Mouse (Mus musculus): ENCODE data around the gene Lpar2. TPM values are rescaled to one million over a fixed set of nuclear protein-coding genes. Genes with fewer than 3 reads are reported as not detected.

The Lpar2 gene
- polyA plus RNA-seq, 1 experiment, result 1.0 TPM

- H3K27ac ChIP-seq (ENCODE audit: insufficient read depth, low read depth, low read length), result no peak overlapping the region
- H3K4me1 ChIP-seq (ENCODE audit: control insufficient read depth, insufficient read depth, low read length), result peaks cover 3% of the 10 kb centered on the region; the same call in 1 of the 2 replicates
- H3K4me3 ChIP-seq (ENCODE audit: insufficient read depth, low read length), result no peak overlapping the region
- no peak for TF ChIP-seq POLR2A (IDR thresholded peaks at IDR 0.05; ENCODE audit: borderline replicate concordance, low read depth, low read length)
- no peak for TF ChIP-seq CTCF (IDR thresholded peaks at IDR 0.05; ENCODE audit: low read depth, low read length)
Observed at GRCm38 (mm10) chr8:69860807-69861206, 38.6 kb downstream of the Lpar2 start.

GRCm38 (mm10) chr8:69861251-69861650, 39.0 kb downstream of the Lpar2 start:
- no peak overlapping the region for H3K27ac ChIP-seq (ENCODE audit: insufficient read depth, low read depth, low read length)
- H3K4me3 ChIP-seq (ENCODE audit: insufficient read depth, low read length), result no peak overlapping the region
- TF ChIP-seq CTCF (IDR thresholded peaks at IDR 0.05; ENCODE audit: low read depth, low read length) (no peak), POLR2A (IDR thresholded peaks at IDR 0.05; ENCODE audit: borderline replicate concordance, low read depth, low read length) (no peak)
- peaks cover 3% of the 10 kb centered on the region; the same call in 1 of the 2 replicates for H3K4me1 ChIP-seq (ENCODE audit: control insufficient read depth, insufficient read depth, low read length)

- H3K4me3 ChIP-seq (ENCODE audit: insufficient read depth, low read length), result no peak overlapping the region
- TF ChIP-seq POLR2A (IDR thresholded peaks at IDR 0.05; ENCODE audit: borderline replicate concordance, low read depth, low read length) (no peak), CTCF (IDR thresholded peaks at IDR 0.05; ENCODE audit: low read depth, low read length) (no peak)
- H3K4me1 ChIP-seq (ENCODE audit: control insufficient read depth, insufficient read depth, low read length), result peaks cover 3% of the 10 kb centered on the region; the same call in 1 of the 2 replicates
- H3K27ac ChIP-seq (ENCODE audit: insufficient read depth, low read depth, low read length), result no peak overlapping the region
Observed at GRCm38 (mm10) chr8:69863387-69864020, 41.3 kb downstream of the Lpar2 start.

- H3K4me1 ChIP-seq (ENCODE audit: control insufficient read depth, insufficient read depth, low read length), result peaks cover 3% of the 10 kb centered on the region; the same call in 1 of the 2 replicates
- TF ChIP-seq POLR2A (IDR thresholded peaks at IDR 0.05; ENCODE audit: borderline replicate concordance, low read depth, low read length) (no peak), CTCF (IDR thresholded peaks at IDR 0.05; ENCODE audit: low read depth, low read length) (no peak)
- no peak overlapping the region for H3K4me3 ChIP-seq (ENCODE audit: insufficient read depth, low read length)
- H3K27ac ChIP-seq (ENCODE audit: insufficient read depth, low read depth, low read length), result no peak overlapping the region
Observed at GRCm38 (mm10) chr8:69864180-69864579, 42.0 kb downstream of the Lpar2 start.

- Histone ChIP-seq H3K4me1 (ENCODE audit: control insufficient read depth, insufficient read depth, low read length) (no peaks in the 10 kb centered on the region), H3K27ac (ENCODE audit: insufficient read depth, low read depth, low read length) (no peak overlapping the region), H3K4me3 (ENCODE audit: insufficient read depth, low read length) (no peak overlapping the region)
- no peak for TF ChIP-seq POLR2A (IDR thresholded peaks at IDR 0.05; ENCODE audit: borderline replicate concordance, low read depth, low read length)
- no peak for TF ChIP-seq CTCF (IDR thresholded peaks at IDR 0.05; ENCODE audit: low read depth, low read length)
Observed at GRCm38 (mm10) chr8:69867696-69868326, 45.6 kb downstream of the Lpar2 start.

- TF ChIP-seq POLR2A (IDR thresholded peaks at IDR 0.05; ENCODE audit: borderline replicate concordance, low read depth, low read length), result no peak
- TF ChIP-seq CTCF (IDR thresholded peaks at IDR 0.05; ENCODE audit: low read depth, low read length), result no peak
- Histone ChIP-seq H3K4me1 (ENCODE audit: control insufficient read depth, insufficient read depth, low read length) (no peaks in the 10 kb centered on the region), H3K27ac (ENCODE audit: insufficient read depth, low read depth, low read length) (no peak overlapping the region), H3K4me3 (ENCODE audit: insufficient read depth, low read length) (no peak overlapping the region)
Observed at GRCm38 (mm10) chr8:69870003-69870765, 48.0 kb downstream of the Lpar2 start.

GRCm38 (mm10) chr8:69870907-69871306, 48.7 kb downstream of the Lpar2 start:
- H3K4me3 ChIP-seq (ENCODE audit: insufficient read depth, low read length), result no peak overlapping the region
- H3K27ac ChIP-seq (ENCODE audit: insufficient read depth, low read depth, low read length), result no peak overlapping the region
- H3K4me1 ChIP-seq (ENCODE audit: control insufficient read depth, insufficient read depth, low read length), result no peaks in the 10 kb centered on the region
- TF ChIP-seq CTCF (IDR thresholded peaks at IDR 0.05; ENCODE audit: low read depth, low read length), result no peak
- no peak for TF ChIP-seq POLR2A (IDR thresholded peaks at IDR 0.05; ENCODE audit: borderline replicate concordance, low read depth, low read length)

GRCm38 (mm10) chr8:69874155-69874554, 51.9 kb downstream of the Lpar2 start:
- no peaks in the 10 kb centered on the region for H3K4me1 ChIP-seq (ENCODE audit: control insufficient read depth, insufficient read depth, low read length)
- no peak overlapping the region for H3K4me3 ChIP-seq (ENCODE audit: insufficient read depth, low read length)
- no peak overlapping the region for H3K27ac ChIP-seq (ENCODE audit: insufficient read depth, low read depth, low read length)
- TF ChIP-seq POLR2A (IDR thresholded peaks at IDR 0.05; ENCODE audit: borderline replicate concordance, low read depth, low read length) (no peak), CTCF (IDR thresholded peaks at IDR 0.05; ENCODE audit: low read depth, low read length) (peak; percentile 71)

GRCm38 (mm10) chr8:69874654-69875053, 52.4 kb downstream of the Lpar2 start:
- Histone ChIP-seq H3K27ac (ENCODE audit: insufficient read depth, low read depth, low read length) (no peak overlapping the region), H3K4me3 (ENCODE audit: insufficient read depth, low read length) (no peak overlapping the region), H3K4me1 (ENCODE audit: control insufficient read depth, insufficient read depth, low read length) (no peaks in the 10 kb centered on the region)
- TF ChIP-seq CTCF (IDR thresholded peaks at IDR 0.05; ENCODE audit: low read depth, low read length) (no peak), POLR2A (IDR thresholded peaks at IDR 0.05; ENCODE audit: borderline replicate concordance, low read depth, low read length) (no peak)

DNA sequence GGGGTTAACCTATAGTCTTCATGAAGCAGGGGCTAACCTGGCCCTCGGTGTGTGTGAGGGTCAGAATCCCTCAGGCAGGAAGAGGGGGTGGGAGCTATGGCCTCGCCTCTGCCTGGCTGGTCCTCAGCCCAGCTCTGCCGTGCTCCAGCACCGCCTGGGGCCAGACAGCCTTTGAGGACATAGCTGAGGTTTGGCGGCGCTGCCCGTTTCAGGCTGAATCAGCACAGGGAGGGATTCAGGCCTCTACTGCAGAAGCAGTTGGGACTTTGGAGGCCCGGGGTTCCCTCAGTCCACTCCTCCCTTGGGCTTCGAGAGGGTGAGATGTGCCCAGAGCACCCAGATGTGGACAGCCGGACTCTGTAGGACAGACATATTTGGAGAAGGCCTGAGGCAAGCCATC, 53.9 kb downstream of the Lpar2 start:
- Histone ChIP-seq H3K4me1 (ENCODE audit: control insufficient read depth, insufficient read depth, low read length) (no peaks in the 10 kb centered on the region), H3K27ac (ENCODE audit: insufficient read depth, low read depth, low read length) (no peak overlapping the region), H3K4me3 (ENCODE audit: insufficient read depth, low read length) (no peak overlapping the region)
- TF ChIP-seq CTCF (IDR thresholded peaks at IDR 0.05; ENCODE audit: low read depth, low read length) (no peak), POLR2A (IDR thresholded peaks at IDR 0.05; ENCODE audit: borderline replicate concordance, low read depth, low read length) (no peak)

Measured in bone marrow macrophage, adult 2 months (primary cell).